Mouse (Mus musculus): ENCODE data around the gene OR5BS1P. TPM values are rescaled to one million over a fixed set of nuclear protein-coding genes. Genes with fewer than 3 reads are reported as not detected.
A peak's percentile ranks its signal among the peaks of the same experiment; 100 is the strongest.
"Not testable (repeated sequence)": the region's sequence is repeated elsewhere in the genome, so short reads cannot be mapped to it uniquely, and the experiment has no call there.

The OR5BS1P gene
- polyA plus RNA-seq, 1 experiment from 2014 or later = not detected

DNA sequence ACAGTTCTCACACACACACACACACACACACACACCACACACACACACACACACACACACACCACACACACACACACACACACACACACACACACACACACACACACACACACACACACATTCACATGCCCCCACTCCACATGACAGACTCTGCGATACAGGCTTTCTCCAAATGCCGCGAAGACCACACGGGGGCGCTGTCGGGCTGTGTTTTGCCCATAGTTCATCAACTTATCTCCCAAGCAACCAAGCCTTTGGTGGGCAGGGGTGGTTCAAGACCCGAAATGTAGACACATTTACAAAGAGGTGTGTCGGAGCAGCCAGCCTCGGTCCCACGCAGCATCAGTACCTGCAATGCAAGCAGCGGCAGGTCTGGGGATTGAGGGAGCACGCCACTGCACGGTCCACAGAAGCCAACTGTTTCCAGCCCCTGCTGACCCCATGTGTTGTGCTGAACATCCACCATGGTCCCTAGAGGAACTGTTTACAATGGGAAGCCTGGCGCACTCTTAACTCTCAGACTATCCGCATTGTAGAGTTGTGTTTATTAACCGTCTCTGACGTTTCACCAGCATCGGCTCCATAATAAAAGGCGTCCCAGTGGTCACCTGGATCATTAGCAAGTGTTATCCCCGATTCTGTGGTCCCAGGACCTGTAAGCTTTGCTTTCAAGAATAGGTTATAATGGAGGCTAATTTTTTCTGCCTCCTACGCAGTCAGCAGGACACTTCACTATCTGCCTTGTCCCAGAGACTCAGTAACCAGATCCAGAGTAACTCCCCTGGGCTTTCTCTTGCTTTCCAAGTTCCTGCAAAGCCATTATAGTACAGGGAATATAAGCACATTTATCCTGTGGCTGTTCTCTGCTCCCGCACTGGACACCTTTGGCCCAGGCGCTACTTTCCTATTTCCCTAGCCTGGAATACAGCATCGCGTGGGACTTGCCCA lies 41.0 kb downstream of the OR5BS1P start:
- Histone ChIP-seq H3K36me3 (ENCODE audit: control insufficient read depth, insufficient read depth, low read length) (no peaks in the 10 kb centered on the region), H3K4me2 (peak overlapping the region; percentile 54), H3K9me3 (replicated peaks; ENCODE audit: control insufficient read depth, low read length) (no peaks in the 10 kb centered on the region), H3K9ac (ENCODE audit: low read depth, low read length) (no peak overlapping the region), H3K4me1 (ENCODE audit: control insufficient read depth, insufficient read depth, low read length) (peaks cover 14% of the 10 kb centered on the region), H3K4me3 (ENCODE audit: low read depth, low read length) (no peak overlapping the region), H3K27ac (ENCODE audit: low read depth, low read length) (no peak overlapping the region), H3K27me3 (ENCODE audit: control insufficient read depth, insufficient read depth, low read length) (no peaks in the 10 kb centered on the region)
- ATAC-seq (replicated peaks; ENCODE audit: insufficient number of reproducible peaks, low FRiP score, low TSS enrichment) = no peak
- 28% methylated on average over 25 of the region's 25 CpGs for WGBS (ENCODE audit: insufficient replicate concordance)

DNA sequence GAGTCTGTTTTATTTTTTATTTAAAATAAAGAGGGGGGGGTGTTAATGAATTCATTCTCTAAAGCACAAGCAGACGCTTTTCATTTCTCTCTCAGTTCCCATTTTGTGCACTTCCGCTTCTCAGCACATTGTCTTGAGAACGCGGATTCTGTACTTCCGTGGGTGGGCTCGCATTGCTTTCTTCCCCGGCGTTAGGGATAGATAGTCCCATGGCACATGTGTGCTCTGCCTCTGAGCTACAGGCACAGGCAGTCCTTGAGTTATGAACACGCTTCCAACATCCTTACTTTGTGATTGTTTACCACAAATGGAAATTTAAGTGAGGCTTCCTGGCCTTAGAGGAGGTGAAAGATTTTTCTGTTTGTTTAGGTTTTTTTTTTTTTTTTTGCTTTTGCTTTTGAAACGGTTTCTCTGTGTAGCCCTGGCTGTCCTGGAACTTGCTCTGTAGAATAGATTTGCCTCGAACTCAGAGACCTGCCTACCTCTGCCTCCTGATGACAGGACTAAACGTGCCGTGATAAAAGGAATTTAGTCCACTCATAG lies 41.8 kb downstream of the OR5BS1P start:
- Histone ChIP-seq H3K9ac (ENCODE audit: low read depth, low read length) (no peak overlapping the region), H3K27ac (ENCODE audit: low read depth, low read length) (no peak overlapping the region), H3K9me3 (replicated peaks; ENCODE audit: control insufficient read depth, low read length) (no peaks in the 10 kb centered on the region), H3K4me2 (peak overlapping the region; percentile 2; the same call in 1 of the 2 replicates), H3K27me3 (ENCODE audit: control insufficient read depth, insufficient read depth, low read length) (no peaks in the 10 kb centered on the region), H3K4me3 (ENCODE audit: low read depth, low read length) (no peak overlapping the region), H3K36me3 (ENCODE audit: control insufficient read depth, insufficient read depth, low read length) (no peaks in the 10 kb centered on the region), H3K4me1 (ENCODE audit: control insufficient read depth, insufficient read depth, low read length) (peaks cover 14% of the 10 kb centered on the region)
- ATAC-seq (replicated peaks; ENCODE audit: insufficient number of reproducible peaks, low FRiP score, low TSS enrichment) = no peak
- 69% methylated on average over 13 of the region's 13 CpGs for WGBS (ENCODE audit: insufficient replicate concordance)

DNA sequence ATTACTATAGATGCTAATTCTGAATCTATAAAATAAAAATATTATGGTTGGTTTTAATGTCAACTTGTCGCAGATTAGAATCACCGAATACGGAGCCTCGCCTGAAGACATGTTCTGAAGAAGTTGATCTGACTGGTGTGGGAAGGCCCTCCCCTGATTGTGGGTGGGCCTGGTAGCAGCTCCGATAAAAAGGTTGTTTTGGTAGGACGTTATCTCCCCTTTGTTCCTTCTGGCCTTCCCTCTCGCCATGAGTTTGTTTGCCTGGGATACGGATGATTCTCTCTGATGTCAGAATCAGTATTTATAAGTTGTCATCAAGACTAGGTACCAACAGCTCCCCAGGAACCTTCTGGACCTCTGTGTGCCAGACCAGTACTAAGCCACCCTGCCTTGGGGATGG lies 42.5 kb downstream of the OR5BS1P start:
- no peak overlapping the region for H3K4me2 ChIP-seq
- H3K36me3 ChIP-seq (ENCODE audit: control insufficient read depth, insufficient read depth, low read length) = no peaks in the 10 kb centered on the region
- WGBS (ENCODE audit: insufficient replicate concordance) = 26% methylated on average over 8 of the region's 8 CpGs

DNA sequence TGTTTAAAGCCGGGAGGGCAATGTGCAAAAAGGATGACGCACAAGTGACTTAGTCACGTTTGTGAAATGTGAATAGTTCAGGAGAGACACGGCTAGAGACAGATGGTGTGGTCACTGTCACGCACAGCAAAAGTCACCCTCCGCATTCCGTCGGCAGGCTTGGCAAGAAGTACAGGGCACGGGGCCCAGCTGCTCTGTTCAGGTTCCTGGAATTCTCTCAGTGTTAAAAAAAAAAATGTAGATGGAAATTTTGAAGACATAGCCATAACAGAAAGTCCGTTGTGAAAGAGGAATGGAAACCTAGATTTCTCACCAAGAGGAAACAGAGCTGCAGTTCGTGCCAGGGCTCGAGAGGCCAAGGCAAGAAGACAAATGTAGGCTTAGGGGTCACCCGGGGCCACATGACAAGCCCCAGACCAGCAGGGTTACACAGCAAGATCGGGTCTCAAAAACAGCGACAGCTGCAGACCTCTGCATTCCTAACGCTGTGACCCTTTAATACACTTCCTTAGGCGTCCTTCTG lies 43.2 kb downstream of the OR5BS1P start:
- no peak for ATAC-seq (replicated peaks; ENCODE audit: insufficient number of reproducible peaks, low FRiP score, low TSS enrichment)
- Histone ChIP-seq H3K27me3 (ENCODE audit: control insufficient read depth, insufficient read depth, low read length) (no peaks in the 10 kb centered on the region), H3K27ac (ENCODE audit: low read depth, low read length) (no peak overlapping the region), H3K4me1 (ENCODE audit: control insufficient read depth, insufficient read depth, low read length) (peaks cover 14% of the 10 kb centered on the region), H3K36me3 (ENCODE audit: control insufficient read depth, insufficient read depth, low read length) (peaks cover 2% of the 10 kb centered on the region; the same call in 1 of the 2 replicates), H3K4me2 (0 out of 2 replicates have a peak overlapping the region, but pooled peaks have one; percentile 4), H3K4me3 (ENCODE audit: low read depth, low read length) (no peak overlapping the region), H3K9ac (ENCODE audit: low read depth, low read length) (no peak overlapping the region), H3K9me3 (replicated peaks; ENCODE audit: control insufficient read depth, low read length) (no peaks in the 10 kb centered on the region)
- 41% methylated on average over 17 of the region's 17 CpGs for WGBS (ENCODE audit: insufficient replicate concordance)

More for the DNA sequence above, 42.5 kb downstream of the OR5BS1P start:
- no peak overlapping the region for H3K9ac ChIP-seq (ENCODE audit: low read depth, low read length)
- no peak for ATAC-seq (replicated peaks; ENCODE audit: insufficient number of reproducible peaks, low FRiP score, low TSS enrichment)
- no peaks in the 10 kb centered on the region for H3K9me3 ChIP-seq (replicated peaks; ENCODE audit: control insufficient read depth, low read length)
- no peaks in the 10 kb centered on the region for H3K27me3 ChIP-seq (ENCODE audit: control insufficient read depth, insufficient read depth, low read length)
- peaks cover 14% of the 10 kb centered on the region for H3K4me1 ChIP-seq (ENCODE audit: control insufficient read depth, insufficient read depth, low read length)
- H3K4me3 ChIP-seq (ENCODE audit: low read depth, low read length) = no peak overlapping the region
- no peak overlapping the region for H3K27ac ChIP-seq (ENCODE audit: low read depth, low read length)

DNA sequence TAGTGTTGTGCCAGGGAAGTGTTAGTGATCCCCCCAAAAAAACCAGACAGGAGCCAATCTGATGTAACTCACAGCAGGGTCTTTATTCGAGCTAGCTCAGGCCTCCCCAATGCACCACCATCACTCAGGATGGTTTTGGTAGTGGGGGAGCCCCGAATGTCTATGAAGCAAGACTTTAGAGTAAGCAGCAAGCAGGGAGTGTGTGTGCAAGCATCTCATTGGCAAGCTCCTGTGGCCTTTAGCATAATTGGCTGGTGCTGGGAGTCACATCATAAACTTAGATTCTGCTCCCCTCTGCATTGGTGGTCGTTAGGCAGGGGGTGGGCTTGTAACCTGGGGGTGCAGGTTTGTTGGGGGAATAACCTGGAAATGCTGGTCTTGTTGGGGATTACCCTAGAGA lies 44.0 kb downstream of the OR5BS1P start:
- H3K36me3 ChIP-seq (ENCODE audit: control insufficient read depth, insufficient read depth, low read length); H3K27ac ChIP-seq (ENCODE audit: low read depth, low read length); H3K9ac ChIP-seq (ENCODE audit: low read depth, low read length); H3K27me3 ChIP-seq (ENCODE audit: control insufficient read depth, insufficient read depth, low read length); ATAC-seq (replicated peaks; ENCODE audit: insufficient number of reproducible peaks, low FRiP score, low TSS enrichment); H3K4me3 ChIP-seq (ENCODE audit: low read depth, low read length); H3K4me2 ChIP-seq; H3K9me3 ChIP-seq (replicated peaks; ENCODE audit: control insufficient read depth, low read length): not testable (repeated sequence)
- peaks cover 14% of the 10 kb centered on the region for H3K4me1 ChIP-seq (ENCODE audit: control insufficient read depth, insufficient read depth, low read length)
- 64% methylated on average over 3 of the region's 3 CpGs for WGBS (ENCODE audit: insufficient replicate concordance)

DNA sequence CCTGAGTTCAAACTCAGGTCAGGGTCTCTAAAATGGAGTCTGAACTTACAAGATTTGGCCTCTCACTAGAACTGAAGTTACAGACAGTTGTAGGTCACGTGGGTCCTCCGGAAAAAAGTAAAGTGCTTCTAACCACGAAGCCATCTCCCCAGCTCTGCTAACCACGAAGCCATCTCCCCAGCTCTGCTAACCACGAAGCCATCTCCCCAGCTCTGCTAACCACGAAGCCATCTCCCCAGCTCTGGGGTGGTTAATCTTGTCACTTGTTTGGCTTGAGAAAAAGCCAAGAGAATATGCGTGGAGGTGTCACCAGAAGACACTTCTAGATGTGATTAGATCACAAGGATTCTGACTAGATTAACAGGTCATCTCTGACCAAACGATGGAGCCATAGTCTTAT lies 44.5 kb downstream of the OR5BS1P start:
- Histone ChIP-seq H3K4me2 (no peak overlapping the region), H3K4me1 (ENCODE audit: control insufficient read depth, insufficient read depth, low read length) (peaks cover 14% of the 10 kb centered on the region), H3K36me3 (ENCODE audit: control insufficient read depth, insufficient read depth, low read length) (peaks cover 5% of the 10 kb centered on the region; the same call in 1 of the 2 replicates), H3K9ac (ENCODE audit: low read depth, low read length) (no peak overlapping the region), H3K27ac (ENCODE audit: low read depth, low read length) (no peak overlapping the region), H3K9me3 (replicated peaks; ENCODE audit: control insufficient read depth, low read length) (no peaks in the 10 kb centered on the region), H3K4me3 (ENCODE audit: low read depth, low read length) (no peak overlapping the region), H3K27me3 (ENCODE audit: control insufficient read depth, insufficient read depth, low read length) (no peaks in the 10 kb centered on the region)
- WGBS (ENCODE audit: insufficient replicate concordance) = 77% methylated on average over 8 of the region's 8 CpGs
- no peak for ATAC-seq (replicated peaks; ENCODE audit: insufficient number of reproducible peaks, low FRiP score, low TSS enrichment)

DNA sequence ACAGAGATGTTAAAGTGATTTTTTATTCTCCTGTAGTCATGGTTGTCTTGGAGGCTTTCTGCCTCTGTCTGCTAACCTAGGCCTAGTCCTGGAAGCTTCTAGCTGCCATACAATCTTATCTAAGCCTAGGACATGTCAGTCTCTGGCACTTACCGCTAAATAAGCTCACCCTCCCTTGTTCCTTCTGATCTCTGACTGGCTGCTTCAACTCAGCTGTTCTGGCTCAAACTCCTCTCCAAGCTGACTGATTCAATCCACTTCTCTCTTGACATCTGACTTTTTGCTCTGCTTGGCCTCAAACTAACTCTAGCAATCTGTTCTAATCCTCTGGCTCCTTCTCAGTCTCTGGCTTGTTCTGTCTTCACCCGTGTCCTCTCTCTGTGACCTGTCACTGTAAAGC lies 45.1 kb downstream of the OR5BS1P start:
- not testable (repeated sequence) for H3K9ac ChIP-seq (ENCODE audit: low read depth, low read length); H3K4me2 ChIP-seq; ATAC-seq (replicated peaks; ENCODE audit: insufficient number of reproducible peaks, low FRiP score, low TSS enrichment); H3K4me3 ChIP-seq (ENCODE audit: low read depth, low read length); H3K36me3 ChIP-seq (ENCODE audit: control insufficient read depth, insufficient read depth, low read length); H3K27me3 ChIP-seq (ENCODE audit: control insufficient read depth, insufficient read depth, low read length); H3K27ac ChIP-seq (ENCODE audit: low read depth, low read length); H3K9me3 ChIP-seq (replicated peaks; ENCODE audit: control insufficient read depth, low read length)
- WGBS (ENCODE audit: insufficient replicate concordance) = 45% methylated on average over 2 of the region's 2 CpGs
- H3K4me1 ChIP-seq (ENCODE audit: control insufficient read depth, insufficient read depth, low read length) = peaks cover 14% of the 10 kb centered on the region

DNA sequence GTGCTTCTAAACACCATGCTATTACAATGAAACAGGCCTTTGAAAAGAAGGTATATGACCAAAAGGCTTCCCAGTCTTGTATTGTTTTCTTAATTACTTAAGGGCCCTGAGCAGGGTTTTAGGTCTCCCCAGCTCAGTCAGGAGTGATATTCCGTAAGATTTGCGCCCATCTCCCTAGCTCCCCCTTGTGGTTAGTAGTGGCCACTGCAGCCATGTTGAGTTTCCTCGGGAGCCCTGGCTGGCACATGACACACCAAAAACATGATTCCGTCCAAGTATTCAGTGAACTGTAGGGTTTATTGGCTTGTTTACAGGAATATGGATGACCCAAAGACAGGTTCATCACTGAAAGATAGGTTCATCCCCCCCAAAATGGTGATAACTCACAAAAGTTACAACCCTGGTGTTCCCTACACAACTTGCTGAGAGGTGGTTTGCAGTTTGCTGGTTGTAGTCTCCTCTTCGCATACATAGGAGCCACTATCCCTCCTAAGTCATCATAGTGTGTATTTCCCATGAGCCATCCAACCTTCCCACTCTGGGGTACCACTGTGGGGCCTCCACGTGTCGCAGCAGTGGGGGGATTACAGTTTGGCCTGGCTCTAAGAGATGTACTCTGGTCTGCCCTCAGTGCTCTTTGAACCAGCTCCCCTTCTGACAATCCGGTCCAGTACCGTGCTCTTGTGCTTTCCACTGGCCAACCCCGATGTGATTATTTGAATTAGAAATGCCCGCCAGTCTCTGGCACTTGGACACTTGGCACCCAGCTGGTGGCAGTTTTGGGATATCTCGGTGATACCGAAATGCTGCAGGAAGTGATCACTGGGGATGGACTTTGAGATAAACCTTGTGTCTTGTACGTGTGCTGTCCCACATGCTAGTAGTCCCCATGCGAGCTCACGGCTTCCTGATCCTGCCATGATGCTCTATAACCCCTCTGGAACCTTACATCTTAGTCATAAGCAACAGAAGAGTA lies 48.0 kb downstream of the OR5BS1P start:
- H3K4me3 ChIP-seq (ENCODE audit: low read depth, low read length) = no peak overlapping the region
- 72% methylated on average over 16 of the region's 16 CpGs for WGBS (ENCODE audit: insufficient replicate concordance)
- H3K9me3 ChIP-seq (replicated peaks; ENCODE audit: control insufficient read depth, low read length) = no peaks in the 10 kb centered on the region
- no peak overlapping the region for H3K9ac ChIP-seq (ENCODE audit: low read depth, low read length)
- peaks cover 23% of the 10 kb centered on the region for H3K36me3 ChIP-seq (ENCODE audit: control insufficient read depth, insufficient read depth, low read length)
- peaks cover 7% of the 10 kb centered on the region for H3K4me1 ChIP-seq (ENCODE audit: control insufficient read depth, insufficient read depth, low read length)
- no peaks in the 10 kb centered on the region for H3K27me3 ChIP-seq (ENCODE audit: control insufficient read depth, insufficient read depth, low read length)
- no peak overlapping the region for H3K4me2 ChIP-seq
- H3K27ac ChIP-seq (ENCODE audit: low read depth, low read length) = no peak overlapping the region
- no peak for ATAC-seq (replicated peaks; ENCODE audit: insufficient number of reproducible peaks, low FRiP score, low TSS enrichment)
